Mouse (Mus musculus): ENCODE data around the gene Spryd4. TPM values are rescaled to one million over a fixed set of nuclear protein-coding genes. Genes with fewer than 3 reads are reported as not detected.

Gene Spryd4
- polyA plus RNA-seq, 1 experiment from 2014 or later, result 30.8 TPM

GRCm38 (mm10) chr10:128231697-128232419 lies 20.3 kb upstream of the Spryd4 start, which contains the start of gene Timeless:
TSS of gene Timeless (plus strand) at chr10:128232065.
- WGBS, result 0% methylated on average over 15 of the region's 58 CpGs
- no peaks in the 10 kb centered on the region for H3K9me3 ChIP-seq (ENCODE audit: control insufficient read depth, low read length)

GRCm38 (mm10) chr10:128231146-128231545 lies 19.5 kb upstream of the Spryd4 start:
- WGBS, result 12% methylated on average over 5 of the region's 5 CpGs
- H3K4me2 ChIP-seq (ENCODE audit: low read depth, low read length), result peak overlapping the region; percentile 85
- no peak for ATAC-seq (ENCODE audit: low read depth)
- no peak for DNase-seq (ENCODE audit: low spot score)
- peak overlapping the region; percentile 80 for H3K4me3 ChIP-seq (ENCODE audit: low read depth, low read length)
- H3K27me3 ChIP-seq (replicated peaks; ENCODE audit: control insufficient read depth, insufficient read depth, low read length), result no peaks in the 10 kb centered on the region
- no peaks in the 10 kb centered on the region for H3K9me3 ChIP-seq (ENCODE audit: control insufficient read depth, low read length)
- 0 out of 2 replicates have a peak, but pooled peaks cover 6% of the 10 kb centered on the region for H3K36me3 ChIP-seq (ENCODE audit: control insufficient read depth, insufficient read depth, low read length)
- H3K9ac ChIP-seq (ENCODE audit: low read depth, low read length), result peak overlapping the region; percentile 85
- peak overlapping the region; percentile 96 for H3K27ac ChIP-seq (replicated peaks; ENCODE audit: low read depth, low read length)
- H3K4me1 ChIP-seq (ENCODE audit: control insufficient read depth, insufficient read depth, low read length), result peaks cover 13% of the 10 kb centered on the region

More at GRCm38 (mm10) chr10:128231697-128232419, 20.3 kb upstream of the Spryd4 start, which contains the start of gene Timeless:
- ATAC-seq (ENCODE audit: low read depth) (peak; percentile 92), DNase-seq (ENCODE audit: low spot score) (peak; percentile 81)
- Histone ChIP-seq H3K9ac (ENCODE audit: low read depth, low read length) (peak within 1 kb of the TSS; percentile 85), H3K4me2 (ENCODE audit: low read depth, low read length) (peak within 1 kb of the TSS; percentile 85), H3K4me3 (ENCODE audit: low read depth, low read length) (peak within 1 kb of the TSS; percentile 80), H3K27ac (replicated peaks; ENCODE audit: low read depth, low read length) (peak within 1 kb of the TSS; percentile 96), H3K36me3 (ENCODE audit: control insufficient read depth, insufficient read depth, low read length) (0 out of 2 replicates have a peak, but pooled peaks cover 6% of the 10 kb centered on the region), H3K27me3 (replicated peaks; ENCODE audit: control insufficient read depth, insufficient read depth, low read length) (no peaks in the 10 kb centered on the region), H3K4me1 (ENCODE audit: control insufficient read depth, insufficient read depth, low read length) (peaks cover 13% of the 10 kb centered on the region)

GRCm38 (mm10) chr10:128230582-128230981 lies 19.0 kb upstream of the Spryd4 start:
- Histone ChIP-seq H3K27me3 (replicated peaks; ENCODE audit: control insufficient read depth, insufficient read depth, low read length) (no peaks in the 10 kb centered on the region), H3K9ac (ENCODE audit: low read depth, low read length) (peak overlapping the region; percentile 85), H3K4me3 (ENCODE audit: low read depth, low read length) (no peak overlapping the region), H3K4me1 (ENCODE audit: control insufficient read depth, insufficient read depth, low read length) (peaks cover 7% of the 10 kb centered on the region), H3K36me3 (ENCODE audit: control insufficient read depth, insufficient read depth, low read length) (0 out of 2 replicates have a peak, but pooled peaks cover 6% of the 10 kb centered on the region), H3K4me2 (ENCODE audit: low read depth, low read length) (no peak overlapping the region; the same call in 1 of the 2 replicates), H3K27ac (replicated peaks; ENCODE audit: low read depth, low read length) (peak overlapping the region; percentile 96; the same call in 1 of the 2 replicates), H3K9me3 (ENCODE audit: control insufficient read depth, low read length) (no peaks in the 10 kb centered on the region)
- 77% methylated on average over 12 of the region's 12 CpGs for WGBS
- DNase-seq (ENCODE audit: low spot score) (no peak), ATAC-seq (ENCODE audit: low read depth) (no peak)

- no peaks in the 10 kb centered on the region for H3K9me3 ChIP-seq (ENCODE audit: control insufficient read depth, low read length)
- WGBS, result 91% methylated on average over 8 of the region's 8 CpGs
- H3K4me3 ChIP-seq (ENCODE audit: low read depth, low read length), result no peak overlapping the region
- peaks cover 13% of the 10 kb centered on the region for H3K4me1 ChIP-seq (ENCODE audit: control insufficient read depth, insufficient read depth, low read length)
- H3K9ac ChIP-seq (ENCODE audit: low read depth, low read length), result no peak overlapping the region
- ATAC-seq (ENCODE audit: low read depth) (no peak), DNase-seq (ENCODE audit: low spot score) (no peak)
- no peak overlapping the region for H3K4me2 ChIP-seq (ENCODE audit: low read depth, low read length)
- H3K36me3 ChIP-seq (ENCODE audit: control insufficient read depth, insufficient read depth, low read length), result no peaks in the 10 kb centered on the region
- no peak overlapping the region for H3K27ac ChIP-seq (replicated peaks; ENCODE audit: low read depth, low read length)
- H3K27me3 ChIP-seq (replicated peaks; ENCODE audit: control insufficient read depth, insufficient read depth, low read length), result no peaks in the 10 kb centered on the region
These were observed 16.4 kb upstream of the Spryd4 start for GRCm38 (mm10) chr10:128228009-128228408.

- no peak for DNase-seq (ENCODE audit: low spot score)
These were observed 16.0 kb upstream of the Spryd4 start for GRCm38 (mm10) chr10:128227592-128227991.

GRCm38 (mm10) chr10:128225538-128225937 lies 13.9 kb upstream of the Spryd4 start, which contains the start of gene Mip:
TSS of gene Mip (plus strand) at chr10:128225838.
- WGBS, result 50% methylated on average over 4 of the region's 4 CpGs
- H3K27me3 ChIP-seq (replicated peaks; ENCODE audit: control insufficient read depth, insufficient read depth, low read length), result no peaks in the 10 kb centered on the region
- 0 out of 2 replicates have a peak within 1 kb of the TSS, but pooled peaks have one; percentile 40 for H3K9ac ChIP-seq (ENCODE audit: low read depth, low read length)
- H3K27ac ChIP-seq (replicated peaks; ENCODE audit: low read depth, low read length), result peak within 1 kb of the TSS; percentile 50
- ATAC-seq (ENCODE audit: low read depth) (peak; percentile 34; the same call in 1 of the 2 replicates), DNase-seq (ENCODE audit: low spot score) (no peak)
- 0 out of 2 replicates have a peak within 1 kb of the TSS, but pooled peaks have one; percentile 3 for H3K4me2 ChIP-seq (ENCODE audit: low read depth, low read length)
- H3K9me3 ChIP-seq (ENCODE audit: control insufficient read depth, low read length), result no peaks in the 10 kb centered on the region
- H3K4me3 ChIP-seq (ENCODE audit: low read depth, low read length), result no peak within 1 kb of the TSS
- no peaks in the 10 kb centered on the region for H3K36me3 ChIP-seq (ENCODE audit: control insufficient read depth, insufficient read depth, low read length)
- H3K4me1 ChIP-seq (ENCODE audit: control insufficient read depth, insufficient read depth, low read length), result peaks cover 8% of the 10 kb centered on the region

More at GRCm38 (mm10) chr10:128227592-128227991, 16.0 kb upstream of the Spryd4 start:
- no peak for ATAC-seq (ENCODE audit: low read depth)
- H3K9me3 ChIP-seq (ENCODE audit: control insufficient read depth, low read length), result no peaks in the 10 kb centered on the region
- no peak overlapping the region for H3K27ac ChIP-seq (replicated peaks; ENCODE audit: low read depth, low read length)
- WGBS, result 77% methylated on average over 9 of the region's 9 CpGs
- no peak overlapping the region for H3K9ac ChIP-seq (ENCODE audit: low read depth, low read length)
- H3K27me3 ChIP-seq (replicated peaks; ENCODE audit: control insufficient read depth, insufficient read depth, low read length), result no peaks in the 10 kb centered on the region
- H3K4me1 ChIP-seq (ENCODE audit: control insufficient read depth, insufficient read depth, low read length), result peaks cover 13% of the 10 kb centered on the region
- no peak overlapping the region for H3K4me2 ChIP-seq (ENCODE audit: low read depth, low read length)
- H3K4me3 ChIP-seq (ENCODE audit: low read depth, low read length), result no peak overlapping the region
- no peaks in the 10 kb centered on the region for H3K36me3 ChIP-seq (ENCODE audit: control insufficient read depth, insufficient read depth, low read length)

GRCm38 (mm10) chr10:128225064-128225463 lies 13.5 kb upstream of the Spryd4 start:
- Histone ChIP-seq H3K4me2 (ENCODE audit: low read depth, low read length) (0 out of 2 replicates have a peak overlapping the region, but pooled peaks have one; percentile 3), H3K9ac (ENCODE audit: low read depth, low read length) (0 out of 2 replicates have a peak overlapping the region, but pooled peaks have one; percentile 40), H3K9me3 (ENCODE audit: control insufficient read depth, low read length) (no peaks in the 10 kb centered on the region), H3K4me3 (ENCODE audit: low read depth, low read length) (no peak overlapping the region), H3K36me3 (ENCODE audit: control insufficient read depth, insufficient read depth, low read length) (no peaks in the 10 kb centered on the region), H3K27me3 (replicated peaks; ENCODE audit: control insufficient read depth, insufficient read depth, low read length) (no peaks in the 10 kb centered on the region), H3K27ac (replicated peaks; ENCODE audit: low read depth, low read length) (peak overlapping the region; percentile 50), H3K4me1 (ENCODE audit: control insufficient read depth, insufficient read depth, low read length) (peaks cover 8% of the 10 kb centered on the region)
- DNase-seq (ENCODE audit: low spot score) (no peak), ATAC-seq (ENCODE audit: low read depth) (peak; percentile 62; the same call in 1 of the 2 replicates)
- 28% methylated on average over 5 of the region's 5 CpGs for WGBS

GRCm38 (mm10) chr10:128221533-128222286 lies 10.1 kb upstream of the Spryd4 start:
- peaks cover 8% of the 10 kb centered on the region for H3K4me1 ChIP-seq (ENCODE audit: control insufficient read depth, insufficient read depth, low read length)
- no peaks in the 10 kb centered on the region for H3K27me3 ChIP-seq (replicated peaks; ENCODE audit: control insufficient read depth, insufficient read depth, low read length)
- no peak overlapping the region for H3K4me3 ChIP-seq (ENCODE audit: low read depth, low read length)
- 46% methylated on average over 16 of the region's 16 CpGs for WGBS
- H3K4me2 ChIP-seq (ENCODE audit: low read depth, low read length), result no peak overlapping the region
- no peak overlapping the region for H3K27ac ChIP-seq (replicated peaks; ENCODE audit: low read depth, low read length)
- H3K36me3 ChIP-seq (ENCODE audit: control insufficient read depth, insufficient read depth, low read length), result no peaks in the 10 kb centered on the region
- no peak for DNase-seq (ENCODE audit: low spot score)
- no peak for ATAC-seq (ENCODE audit: low read depth)
- H3K9ac ChIP-seq (ENCODE audit: low read depth, low read length), result no peak overlapping the region
- no peaks in the 10 kb centered on the region for H3K9me3 ChIP-seq (ENCODE audit: control insufficient read depth, low read length)
